Mouse (Mus musculus) neural tube, embryonic 11.5 days (tissue): ENCODE data around the gene Bcl2l1. TPM values are rescaled to one million over a fixed set of nuclear protein-coding genes. Genes with fewer than 3 reads are reported as not detected.

Experiments
- ATAC-seq: fragments of 200-750 bp; cut with Nextera tagmentation; 2 replicates; pipeline ENCODE4 v1.8.0; 2017; ENCODE audit warnings: moderate number of reproducible peaks, mild to moderate bottlenecking, moderate TSS enrichment, moderate library complexity; ENCODE audit not compliant: insufficient read depth, low FRiP score, low TSS enrichment
- DNase-seq: peaks from one replicate; pipeline ENCODE4 v3.0.0-alpha.2; 2015; ENCODE audit warnings: low spot score
- H3K27ac ChIP-seq: fragments of 300-500 bp; sonication (generic); 2 replicates; pipeline ENCODE4 v1.5.1; 2014; ENCODE audit warnings: low read depth, mild to moderate bottlenecking, low read length
- H3K27me3 ChIP-seq: fragments of 300-500 bp; sonication (generic); 2 replicates; pipeline ENCODE4 v1.6.1; 2014; ENCODE audit warnings: mild to moderate bottlenecking, low read length, mixed read lengths; ENCODE audit not compliant: control insufficient read depth, insufficient read depth
- H3K36me3 ChIP-seq: fragments of 300-500 bp; sonication (generic); 2 replicates; pipeline ENCODE4 v1.6.1; 2014; ENCODE audit warnings: mild to moderate bottlenecking, low read length, moderate library complexity, mixed read lengths; ENCODE audit not compliant: control insufficient read depth, insufficient read depth
- H3K4me1 ChIP-seq: fragments of 300-500 bp; sonication (generic); 2 replicates; pipeline ENCODE4 v1.6.1; 2014; ENCODE audit warnings: low read length, mixed read lengths; ENCODE audit not compliant: control insufficient read depth, insufficient read depth
- H3K4me2 ChIP-seq: fragments of 300-500 bp; sonication (generic); 2 replicates; pipeline ENCODE4 v1.6.1; 2014; ENCODE audit warnings: low read depth, mild to moderate bottlenecking, moderate library complexity
- H3K4me3 ChIP-seq: fragments of 300-500 bp; sonication (generic); 2 replicates; pipeline ENCODE4 v1.5.1; 2014; ENCODE audit warnings: low read depth, low read length
- H3K9ac ChIP-seq: fragments of 300-500 bp; sonication (generic); 2 replicates; pipeline ENCODE4 v1.6.1; 2014; ENCODE audit warnings: mild to moderate bottlenecking, low read length
- H3K9me3 ChIP-seq: fragments of 300-500 bp; sonication (generic); 2 replicates; pipeline ENCODE4 v1.6.1; 2016; ENCODE audit warnings: low read length; ENCODE audit not compliant: control insufficient read depth
- WGBS: fragments of 180-500 bp; shearing (Covaris S2); extraction: QIAGEN DNeasy Blood & Tissue Kit; methylation state at CpG from one replicate; pipeline ENCODE4 v1.1.7; 2014; 5-methylcytosine and 5-hydroxymethylcytosine counted together
- polyA plus RNA-seq: library from polyadenylated mRNA; unstranded; fragments of >200 nt; fragmentation: Nextera tagmentation; extraction: Ambion mirVana; gene quantifications from 2 replicates; pipeline ENCODE4 v1.2.1, GENCODE M21; 2014

The Bcl2l1 gene
- polyA plus RNA-seq, 1 experiment from 2014 or later: 132 TPM

- no peaks in the 10 kb centered on the region for H3K36me3 ChIP-seq
- no peak overlapping the region for H3K4me3 ChIP-seq
- no peak for DNase-seq
- no peaks in the 10 kb centered on the region for H3K9me3 ChIP-seq
- H3K9ac ChIP-seq: no peak overlapping the region
- ATAC-seq: no peak
- H3K27me3 ChIP-seq: no peaks in the 10 kb centered on the region
- H3K4me1 ChIP-seq: peaks cover 19% of the 10 kb centered on the region
- H3K27ac ChIP-seq: no peak overlapping the region
- 95% methylated on average over 3 of the region's 3 CpGs for WGBS
- H3K4me2 ChIP-seq: no peak overlapping the region
These were observed 12.4 kb downstream of the Bcl2l1 start for GRCm38 (mm10) chr2:152819097-152819624.

- no peaks in the 10 kb centered on the region for H3K27me3 ChIP-seq
- ATAC-seq (no peak), DNase-seq (no peak)
- no peaks in the 10 kb centered on the region for H3K36me3 ChIP-seq
- no peaks in the 10 kb centered on the region for H3K9me3 ChIP-seq
- WGBS: 84% methylated on average over 5 of the region's 5 CpGs
- H3K4me1 ChIP-seq: peaks cover 19% of the 10 kb centered on the region
- no peak overlapping the region for H3K9ac ChIP-seq
- no peak overlapping the region for H3K27ac ChIP-seq
- H3K4me2 ChIP-seq: no peak overlapping the region
- H3K4me3 ChIP-seq: no peak overlapping the region
These were observed 12.8 kb downstream of the Bcl2l1 start for GRCm38 (mm10) chr2:152818679-152819078.

GRCm38 (mm10) chr2:152817596-152818291 lies 13.8 kb downstream of the Bcl2l1 start:
- Histone ChIP-seq H3K9me3 (no peaks in the 10 kb centered on the region), H3K4me2 (no peak overlapping the region), H3K36me3 (no peaks in the 10 kb centered on the region), H3K4me1 (peaks cover 19% of the 10 kb centered on the region), H3K4me3 (no peak overlapping the region), H3K27me3 (no peaks in the 10 kb centered on the region), H3K9ac (no peak overlapping the region), H3K27ac (no peak overlapping the region)
- ATAC-seq (no peak), DNase-seq (no peak)
- 83% methylated on average over 6 of the region's 6 CpGs for WGBS

- H3K9me3 ChIP-seq: no peaks in the 10 kb centered on the region
- H3K27me3 ChIP-seq: no peaks in the 10 kb centered on the region
- DNase-seq: no peak
- no peak for ATAC-seq
- WGBS: 80% methylated on average over 3 of the region's 3 CpGs
- no peaks in the 10 kb centered on the region for H3K36me3 ChIP-seq
- H3K4me2 ChIP-seq: no peak overlapping the region
- no peak overlapping the region for H3K9ac ChIP-seq
- H3K4me3 ChIP-seq: no peak overlapping the region
- peaks cover 18% of the 10 kb centered on the region for H3K4me1 ChIP-seq
- no peak overlapping the region for H3K27ac ChIP-seq
These were observed 14.7 kb downstream of the Bcl2l1 start for GRCm38 (mm10) chr2:152816657-152817348.

- H3K4me1 ChIP-seq: peaks cover 12% of the 10 kb centered on the region
- no peak overlapping the region for H3K27ac ChIP-seq
- no peak for ATAC-seq
- H3K9ac ChIP-seq: no peak overlapping the region
- H3K36me3 ChIP-seq: no peaks in the 10 kb centered on the region
- no peaks in the 10 kb centered on the region for H3K9me3 ChIP-seq
- no peak for DNase-seq
- no peak overlapping the region for H3K4me3 ChIP-seq
- WGBS: 68% methylated on average over 7 of the region's 7 CpGs
- no peak overlapping the region for H3K4me2 ChIP-seq
- H3K27me3 ChIP-seq: no peaks in the 10 kb centered on the region
These were observed 15.5 kb downstream of the Bcl2l1 start for GRCm38 (mm10) chr2:152815879-152816656.

GRCm38 (mm10) chr2:152814213-152814874 lies 17.2 kb downstream of the Bcl2l1 start:
- no peaks in the 10 kb centered on the region for H3K27me3 ChIP-seq
- H3K9ac ChIP-seq: no peak overlapping the region
- WGBS: 89% methylated on average over 6 of the region's 6 CpGs
- H3K4me2 ChIP-seq: no peak overlapping the region
- H3K4me1 ChIP-seq: no peaks in the 10 kb centered on the region
- DNase-seq (no peak), ATAC-seq (no peak)
- H3K36me3 ChIP-seq: no peaks in the 10 kb centered on the region
- no peak overlapping the region for H3K4me3 ChIP-seq
- no peaks in the 10 kb centered on the region for H3K9me3 ChIP-seq
- H3K27ac ChIP-seq: no peak overlapping the region

GRCm38 (mm10) chr2:152813232-152813631 lies 18.3 kb downstream of the Bcl2l1 start:
- H3K36me3 ChIP-seq: no peaks in the 10 kb centered on the region
- no peaks in the 10 kb centered on the region for H3K4me1 ChIP-seq
- H3K4me3 ChIP-seq: no peak overlapping the region
- no peak overlapping the region for H3K9ac ChIP-seq
- H3K27ac ChIP-seq: no peak overlapping the region
- WGBS: 100% methylated on average over 1 of the region's 1 CpGs
- ATAC-seq (no peak), DNase-seq (no peak)
- no peaks in the 10 kb centered on the region for H3K27me3 ChIP-seq
- H3K9me3 ChIP-seq: no peaks in the 10 kb centered on the region
- H3K4me2 ChIP-seq: no peak overlapping the region

- Histone ChIP-seq H3K4me1 (no peaks in the 10 kb centered on the region), H3K4me3 (no peak overlapping the region), H3K27ac (no peak overlapping the region), H3K27me3 (no peaks in the 10 kb centered on the region), H3K9me3 (no peaks in the 10 kb centered on the region), H3K4me2 (no peak overlapping the region), H3K9ac (no peak overlapping the region), H3K36me3 (no peaks in the 10 kb centered on the region)
- WGBS: 39% methylated on average over 3 of the region's 3 CpGs
- ATAC-seq: no peak
- no peak for DNase-seq
These were observed 20.0 kb downstream of the Bcl2l1 start for GRCm38 (mm10) chr2:152811336-152812165.
